7 mouse cellular contexts compared by ENCODE assay signal in genomic region chr12:99641278-99641677, GRCm38 (mm10).
DNase-seq lines count a peak whose midpoint lies in the region; ATAC-seq and TF ChIP-seq lines count a peak whose summit lies in the region.

No protein-coding gene starts in this region.

- H3K9ac ChIP-seq in lung, embryonic 14.5 days = no peak overlapping the region
- no peak overlapping the region for H3K9ac ChIP-seq in embryonic facial prominence, embryonic 15.5 days

- H3K4me3 ChIP-seq in lung, embryonic 14.5 days (ENCODE audit: low read depth, low read length) = no peak overlapping the region
- H3K4me3 ChIP-seq in embryonic facial prominence, embryonic 15.5 days (replicated peaks) = peak overlapping the region; percentile 22
- peak overlapping the region; percentile 56 for H3K4me3 ChIP-seq in spleen, adult 2 months (ENCODE audit: extremely low read depth, insufficient read depth, insufficient read length)

- TF ChIP-seq POLR2A in spleen, adult 2 months (IDR thresholded peaks at IDR 0.05; ENCODE audit: low read depth, low read length) = no peak; the same call in 1 of the 2 replicates

- DNase-seq in lung, embryonic 14.5 days = no peak
- no peak for DNase-seq in lung, postnatal 10 days
- peak in 1 of 2 experiments; percentile 56 for DNase-seq in spleen, adult 2 months (ENCODE audit: low read depth in 1 of 2, low spot score in 2 of 2)
- DNase-seq in urinary bladder, adult 18-20 months (ENCODE audit: low spot score in 2 of 2) = no peak

- no peaks in the 10 kb centered on the region for H3K36me3 ChIP-seq in lung, embryonic 14.5 days (ENCODE audit: insufficient read depth)
- H3K36me3 ChIP-seq in embryonic facial prominence, embryonic 15.5 days = no peaks in the 10 kb centered on the region
- H3K36me3 ChIP-seq in spleen, adult 2 months (ENCODE audit: control insufficient read depth, insufficient read depth, low read length) = peaks cover 4% of the 10 kb centered on the region; the same call in 1 of the 2 replicates

- H3K9me3 ChIP-seq in lung, embryonic 14.5 days (ENCODE audit: low read depth, low read length) = peaks cover 4% of the 10 kb centered on the region; the same call in 1 of the 2 replicates
- peaks cover 28% of the 10 kb centered on the region for H3K9me3 ChIP-seq in embryonic facial prominence, embryonic 15.5 days (replicated peaks)

- no peaks in the 10 kb centered on the region for H3K27me3 ChIP-seq in lung, embryonic 14.5 days (ENCODE audit: insufficient read depth, low read length)
- no peaks in the 10 kb centered on the region for H3K27me3 ChIP-seq in embryonic facial prominence, embryonic 15.5 days
- H3K27me3 ChIP-seq in spleen, adult 2 months (ENCODE audit: control insufficient read depth, insufficient read depth, low read length) = no peaks in the 10 kb centered on the region

- H3K4me1 ChIP-seq in lung, embryonic 14.5 days (ENCODE audit: insufficient read depth) = no peaks in the 10 kb centered on the region
- peaks cover 19% of the 10 kb centered on the region for H3K4me1 ChIP-seq in embryonic facial prominence, embryonic 15.5 days
- peaks cover 13% of the 10 kb centered on the region for H3K4me1 ChIP-seq in spleen, adult 2 months (ENCODE audit: control insufficient read depth, insufficient read depth, insufficient read length)

- H3K4me2 ChIP-seq in lung, embryonic 14.5 days = peak overlapping the region; percentile 46
- H3K4me2 ChIP-seq in embryonic facial prominence, embryonic 15.5 days (replicated peaks) = peak overlapping the region; percentile 46

- ATAC-seq in lung, embryonic 14.5 days (ENCODE audit: insufficient read depth) = no peak
- ATAC-seq in embryonic facial prominence, embryonic 15.5 days (ENCODE audit: insufficient number of reproducible peaks, low FRiP score, low TSS enrichment, low read depth) = no peak
- ATAC-seq in inflammation-experienced regulatory T-cells, adult 6 months = peak; percentile 69
- ATAC-seq in megakaryocyte-erythroid progenitor cell, adult 5-6 weeks (replicated peaks; ENCODE audit: low FRiP score, low TSS enrichment, poor library complexity, severe bottlenecking) = peak; percentile 55

- TF ChIP-seq CTCF in lung, embryonic 14.5 days (IDR thresholded peaks at IDR 0.05; ENCODE audit: low read depth) = no peak
- no peak for TF ChIP-seq CTCF in spleen, adult 2 months (IDR thresholded peaks at IDR 0.05; ENCODE audit: extremely low read depth, insufficient read depth, insufficient read length, insufficient replicate concordance)

- 49% methylated on average over 8 of the region's 9 CpGs for WGBS in lung, embryonic 14.5 days
- WGBS in embryonic facial prominence, embryonic 15.5 days = 32% methylated on average over 7 of the region's 9 CpGs
- WGBS in spleen, adult 2 months = 1% methylated on average over 9 of the region's 9 CpGs

- H3K27ac ChIP-seq in lung, embryonic 14.5 days (ENCODE audit: low read depth) = no peak overlapping the region
- H3K27ac ChIP-seq in embryonic facial prominence, embryonic 15.5 days (replicated peaks) = no peak overlapping the region
- H3K27ac ChIP-seq in spleen, adult 2 months (ENCODE audit: insufficient read depth, low read length) = peak overlapping the region; percentile 99

Comparison
In these comparisons a context has a peak if more than half of its experiments do, and no peak if none do; other contexts are left out.
1. ATAC-seq: peak in inflammation-experienced regulatory T-cells, adult 6 months (single experiment) and megakaryocyte-erythroid progenitor cell, adult 5-6 weeks (single experiment); none in lung, embryonic 14.5 days (single experiment) and embryonic facial prominence, embryonic 15.5 days (single experiment).